Mouse (Mus musculus) C2C12 (cell line): ENCODE results near the gene Spon1.

Experiments used
- CTCF ChIP-seq: IDR thresholded peaks from one replicate; pipeline ENCODE4 v1.5.1; 2011; ENCODE audit not compliant: control insufficient read depth, insufficient read depth, insufficient read length
- MYOG ChIP-seq: IDR thresholded peaks from one replicate; pipeline ENCODE4 v1.6.1; 2011; ENCODE audit not compliant: control insufficient read depth, insufficient read length; ENCODE audit errors: extremely low read depth

GRCm38 (mm10) chr7:114029596-114029995 lies 263.8 kb downstream of the Spon1 start:
- TF ChIP-seq MYOG, result no peak
- TF ChIP-seq CTCF, result no peak
